Mouse (Mus musculus): ENCODE results near the gene Slamf9. TPM values are rescaled to one million over a fixed set of nuclear protein-coding genes. Genes with fewer than 3 reads are reported as not detected.

Gene Slamf9
- total and polyA plus RNA-seq, 3 experiments: 28.3 to 32.6 (median 30.9) TPM

GRCm38 (mm10) chr1:172490261-172490661 is 15.1 kb downstream of the Slamf9 start:
- no peak overlapping the region for H3K27ac ChIP-seq (ENCODE audit: insufficient read depth, low read depth)
- in situ Hi-C loops (cut with MboI; ENCODE audit: low pct_ligation_motif_present, low pct_unique_long_range_greater_than_20kb, low sequenced_read_pairs): no loop called here
- H3K4me3 ChIP-seq (replicated peaks in 1 of 3; ENCODE audit: low read depth in 2 of 3, low read length in 2 of 3, poor library complexity in 1 of 3): no peak overlapping the region
- H3K4me2 ChIP-seq (ENCODE audit: insufficient read depth, low read depth, poor library complexity, severe bottlenecking): peak overlapping the region; percentile 4; the same call in 1 of the 2 replicates
- H3K9me3 ChIP-seq (replicated peaks; ENCODE audit: low read length): no peaks in the 10 kb centered on the region
- peaks cover 6 to 60% of the 10 kb centered on the region in 2 experiments for H3K36me3 ChIP-seq (replicated peaks in 1 of 2; ENCODE audit: control insufficient read depth in 1 of 2, insufficient read depth in 1 of 2, low read length in 1 of 2)
- no peaks in the 10 kb centered on the region for H3K27me3 ChIP-seq (replicated peaks)
- H3K4me1 ChIP-seq (ENCODE audit: control insufficient read depth in 1 of 2, insufficient read depth in 2 of 2): peaks cover 0 to 31% of the 10 kb centered on the region in 2 experiments; a peak in 2 of 4 replicates
- no peak for TF ChIP-seq EP300 (IDR thresholded peaks at IDR 0.05; ENCODE audit: low read length)
- no peak for TF ChIP-seq NELFE (IDR thresholded peaks at IDR 0.05; ENCODE audit: low read depth, low read length)
- no peak for TF ChIP-seq JUND (conservative IDR thresholded peaks at IDR 0.05; ENCODE audit: low read depth, low read length)
- TF ChIP-seq POLR2AphosphoS2 (IDR thresholded peaks at IDR 0.05; ENCODE audit: low read depth, low read length): no peak
- no peak for TF ChIP-seq NRF1 (IDR thresholded peaks at IDR 0.05; ENCODE audit: low read depth, low read length)
- peak; percentile 31; the same call in 1 of the 2 replicates for TF ChIP-seq TCF12 (IDR thresholded peaks at IDR 0.05; ENCODE audit: low read depth, low read length)
- TF ChIP-seq ZC3H11A (IDR thresholded peaks at IDR 0.05; ENCODE audit: low read depth, low read length): peak; percentile 94
- TF ChIP-seq UBTF (IDR thresholded peaks at IDR 0.05; ENCODE audit: low read depth, low read length): no peak
- no peak for TF ChIP-seq ZMIZ1 (IDR thresholded peaks at IDR 0.05; ENCODE audit: low read depth, low read length)
- no peak for TF ChIP-seq MEF2A (IDR thresholded peaks at IDR 0.05; ENCODE audit: borderline replicate concordance, low read depth, low read length)
- no peak for TF ChIP-seq ZKSCAN1 (IDR thresholded peaks at IDR 0.05; ENCODE audit: borderline replicate concordance, low read depth, low read length)
- no peak for TF ChIP-seq TBP (conservative IDR thresholded peaks at IDR 0.05; ENCODE audit: low read depth, low read length)
- TF ChIP-seq E2F4 (IDR thresholded peaks at IDR 0.05; ENCODE audit: insufficient replicate concordance, low read depth, low read length): no peak
- no peak for TF ChIP-seq MYC (IDR thresholded peaks at IDR 0.05; ENCODE audit: low read depth, low read length)
- TF ChIP-seq IRF4 (IDR thresholded peaks at IDR 0.05; ENCODE audit: low read depth, low read length): no peak
- no peak for TF ChIP-seq BHLHE40 (IDR thresholded peaks at IDR 0.05; ENCODE audit: low read depth, low read length)
- no peak for TF ChIP-seq MXI1 (IDR thresholded peaks at IDR 0.05; ENCODE audit: low read depth, low read length)
- no peak for TF ChIP-seq USF1 (IDR thresholded peaks at IDR 0.05; ENCODE audit: low read depth, low read length)
- TF ChIP-seq PAX5 (IDR thresholded peaks at IDR 0.05; ENCODE audit: low read length): no peak
- no peak for TF ChIP-seq JUN (IDR thresholded peaks at IDR 0.05; ENCODE audit: insufficient read depth, low read depth, low read length)
- peak; percentile 100 for TF ChIP-seq SMC3 (IDR thresholded peaks at IDR 0.05; ENCODE audit: low read depth, low read length)
- TF ChIP-seq CHD1 (IDR thresholded peaks at IDR 0.05; ENCODE audit: low read depth, low read length): no peak
- peak; percentile 97 for TF ChIP-seq RAD21 (IDR thresholded peaks at IDR 0.05; ENCODE audit: low read depth, low read length)
- TF ChIP-seq POLR2A (IDR thresholded peaks at IDR 0.05; ENCODE audit: low read depth, low read length): no peak
- no peak for TF ChIP-seq ETS1 (conservative IDR thresholded peaks at IDR 0.05; ENCODE audit: low read depth, low read length)
- 0 out of 2 replicates have a peak, but pooled peaks have one; percentile 50 for TF ChIP-seq MAZ (IDR thresholded peaks at IDR 0.05; ENCODE audit: low read depth, low read length)
- TF ChIP-seq GABPA (IDR thresholded peaks at IDR 0.05; ENCODE audit: insufficient replicate concordance, low read depth, low read length): no peak
- peak; percentile 51 for TF ChIP-seq ELF1 (IDR thresholded peaks at IDR 0.05; ENCODE audit: low read depth, low read length)
- no peak for TF ChIP-seq MAX (IDR thresholded peaks at IDR 0.05; ENCODE audit: low read length)
- no peak for TF ChIP-seq RCOR1 (conservative IDR thresholded peaks at IDR 0.05; ENCODE audit: low read depth, low read length)
- peak; percentile 95 to 97 for TF ChIP-seq CTCF (conservative IDR thresholded peaks at IDR 0.05 in 1 of 2, IDR thresholded peaks at IDR 0.05 in 1 of 2; ENCODE audit: low read depth in 2 of 2, low read length in 2 of 2)
- no peak for TF ChIP-seq KAT2A (IDR thresholded peaks at IDR 0.05; ENCODE audit: insufficient replicate concordance, low read length)
- TF ChIP-seq ZNF384 (IDR thresholded peaks at IDR 0.05; ENCODE audit: low read depth, low read length): no peak
- TF ChIP-seq SIN3A (IDR thresholded peaks at IDR 0.05; ENCODE audit: low read length): no peak
- dilution Hi-C loops (cut with MboI; ENCODE audit: extremely low pct_ligation_motif_present, extremely low pct_unique_long_range_greater_than_20kb, low sequenced_read_pairs): no loop called here
- H3K9ac ChIP-seq (ENCODE audit: insufficient read depth, low read depth): no peak overlapping the region
- DNase-seq (ENCODE audit: extremely low read depth): peak; percentile 59
- H3K79me2 ChIP-seq (replicated peaks; ENCODE audit: control insufficient read depth, extremely low read depth, insufficient read depth, poor library complexity, severe bottlenecking): no peaks in the 10 kb centered on the region
